8 mouse cellular contexts compared by ENCODE assay signal in the genomic region with DNA sequence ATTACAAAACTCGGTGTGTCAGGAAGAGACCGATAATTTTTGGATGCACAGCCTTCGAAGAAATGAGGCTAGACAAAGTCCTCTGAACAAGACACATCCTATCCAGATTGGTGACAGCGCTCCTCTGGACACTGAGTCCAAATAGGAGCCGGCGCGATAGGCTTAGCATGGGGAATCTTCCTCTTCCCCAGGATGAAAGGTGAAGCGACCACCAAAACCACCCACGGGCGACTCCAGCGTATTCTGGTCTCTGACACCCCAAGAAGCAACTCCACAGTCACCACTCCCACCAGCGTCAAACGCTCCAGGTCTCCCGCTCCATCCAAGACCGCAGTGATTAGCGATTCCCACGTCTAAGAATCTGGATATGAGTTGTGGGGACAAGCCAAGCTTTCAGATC. TPM values are rescaled to one million over a fixed set of nuclear protein-coding genes. Genes with fewer than 3 reads are reported as not detected.
A peak's percentile ranks its signal among the peaks of the same experiment; 100 is the strongest.
DNase-seq lines count a peak whose midpoint lies in the region; ATAC-seq and TF ChIP-seq lines count a peak whose summit lies in the region.

No protein-coding gene starts in this region.

- no peak overlapping the region for H3K27ac ChIP-seq in kidney, adult 2 months (ENCODE audit: insufficient read depth, low read depth, low read length)
- no peak overlapping the region for H3K27ac ChIP-seq in hindbrain, embryonic 11.5 days (ENCODE audit: low read depth, low read length)
- no peak overlapping the region for H3K27ac ChIP-seq in midbrain, embryonic 14.5 days (replicated peaks; ENCODE audit: low read depth, low read length)

- H3K9ac ChIP-seq in hindbrain, embryonic 11.5 days (ENCODE audit: low read depth, low read length): peak overlapping the region; percentile 67
- H3K9ac ChIP-seq in midbrain, embryonic 14.5 days (replicated peaks; ENCODE audit: low read length): peak overlapping the region; percentile 68; the same call in 1 of the 2 replicates

- H3K9me3 ChIP-seq in hindbrain, embryonic 11.5 days (ENCODE audit: control insufficient read depth, low read length): no peaks in the 10 kb centered on the region
- H3K9me3 ChIP-seq in midbrain, embryonic 14.5 days (ENCODE audit: control insufficient read depth, low read length): no peaks in the 10 kb centered on the region

- H3K4me1 ChIP-seq in kidney, adult 2 months (ENCODE audit: control insufficient read depth, insufficient read depth, low read length): peaks cover 14% of the 10 kb centered on the region
- H3K4me1 ChIP-seq in hindbrain, embryonic 11.5 days (replicated peaks; ENCODE audit: control insufficient read depth, insufficient read depth, low read length): peaks cover 7% of the 10 kb centered on the region; the same call in 1 of the 2 replicates
- peaks cover 17% of the 10 kb centered on the region for H3K4me1 ChIP-seq in midbrain, embryonic 14.5 days (ENCODE audit: control insufficient read depth, insufficient read depth, low read length)

- H3K36me3 ChIP-seq in kidney, adult 2 months (ENCODE audit: control insufficient read depth, insufficient read depth, low read length): no peaks in the 10 kb centered on the region
- no peaks in the 10 kb centered on the region for H3K36me3 ChIP-seq in hindbrain, embryonic 11.5 days (ENCODE audit: control insufficient read depth, insufficient read depth, low read length)
- no peaks in the 10 kb centered on the region for H3K36me3 ChIP-seq in midbrain, embryonic 14.5 days (ENCODE audit: control insufficient read depth, insufficient read depth, low read length)

- TF ChIP-seq POLR2A in kidney, adult 2 months (IDR thresholded peaks at IDR 0.05; ENCODE audit: low read depth, low read length): no peak

- peak overlapping the region; percentile 69 for H3K4me3 ChIP-seq in kidney, adult 2 months (ENCODE audit: insufficient read depth, low read depth, low read length)
- peak overlapping the region; percentile 72 for H3K4me3 ChIP-seq in hindbrain, embryonic 11.5 days (ENCODE audit: low read depth, low read length)
- H3K4me3 ChIP-seq in midbrain, embryonic 14.5 days (replicated peaks; ENCODE audit: low read depth, low read length): peak overlapping the region; percentile 75

- no peak for ATAC-seq in hindbrain, embryonic 11.5 days (ENCODE audit: low FRiP score)
- ATAC-seq in midbrain, embryonic 14.5 days (ENCODE audit: low FRiP score, low TSS enrichment): no peak
- no peak for ATAC-seq in erythroid progenitor cell, adult 5-6 weeks (replicated peaks; ENCODE audit: low FRiP score, poor library complexity, severe bottlenecking)

- DNase-seq in kidney, adult 2 months: no peak
- DNase-seq in kidney, adult 9 months: no peak
- peak; percentile 40 for DNase-seq in embryo, embryonic 9.5 days (ENCODE audit: extremely low spot score)
- no peak for DNase-seq in hindbrain, embryonic 11.5 days (ENCODE audit: low spot score)
- DNase-seq in midbrain, embryonic 14.5 days: peak; percentile 43
- no peak for DNase-seq in thymus, postnatal 36 days
- no peak for DNase-seq in lung, postnatal 10 days

- H3K27me3 ChIP-seq in kidney, adult 2 months (replicated peaks; ENCODE audit: control insufficient read depth, insufficient read depth, low read length): no peaks in the 10 kb centered on the region
- H3K27me3 ChIP-seq in hindbrain, embryonic 11.5 days (ENCODE audit: control insufficient read depth, insufficient read depth, low read length): peaks cover 20% of the 10 kb centered on the region
- H3K27me3 ChIP-seq in midbrain, embryonic 14.5 days (ENCODE audit: control insufficient read depth, insufficient read depth, low read length): peaks cover 19% of the 10 kb centered on the region

- 4% methylated on average over 17 of the region's 17 CpGs for WGBS in kidney, adult 2 months
- WGBS in hindbrain, embryonic 11.5 days: 2% methylated on average over 17 of the region's 17 CpGs
- WGBS in midbrain, embryonic 14.5 days: 1% methylated on average over 17 of the region's 17 CpGs

- H3K4me2 ChIP-seq in hindbrain, embryonic 11.5 days (replicated peaks; ENCODE audit: low read depth, low read length): peak overlapping the region; percentile 90
- H3K4me2 ChIP-seq in midbrain, embryonic 14.5 days (ENCODE audit: low read length): peak overlapping the region; percentile 96

- no peak for TF ChIP-seq CTCF in kidney, adult 2 months (conservative IDR thresholded peaks at IDR 0.05; ENCODE audit: insufficient read depth, insufficient read length, low read depth, low read length)

RNA-seq across cellular contexts. Expression of a gene that starts 1.1 kb away (rescaled TPM):
- 5.1 and 6.5 TPM in 2 replicates for polyA plus RNA-seq in kidney, adult 2 months (2012; rRNA removed)
- 19.3 and 26.9 TPM in 2 replicates for polyA plus RNA-seq in hindbrain, embryonic 11.5 days (2014; fragmentation: Nextera tagmentation; extraction: Ambion mirVana)
- 34.0 and 41.8 TPM in 2 replicates for polyA plus RNA-seq in midbrain, embryonic 14.5 days (2014; fragmentation: Nextera tagmentation; extraction: Ambion mirVana)
- total RNA-seq in erythroid progenitor cell, adult 5-6 weeks (2015; ENCODE audit: low replicate concordance): 2.5 and 13.3 TPM in 2 replicates
- total RNA-seq in erythroid progenitor cell, adult 5-6 weeks (2017; ENCODE audit: low replicate concordance): 0.64 and 5.5 TPM in 2 replicates

Comparison
In these comparisons a context has a peak if more than half of its experiments do, and no peak if none do; other contexts are left out.
1. DNase-seq: peak in embryo, embryonic 9.5 days (single experiment) and midbrain, embryonic 14.5 days (single experiment); none in kidney, adult 2 months (single experiment), kidney, adult 9 months (single experiment), hindbrain, embryonic 11.5 days (single experiment), thymus, postnatal 36 days (0 of 2) and lung, postnatal 10 days (single experiment).
2. Peak in every context shown above with its lines, with median percentiles within 50 percentile points of each other: H3K4me3 ChIP-seq.